Mouse (Mus musculus): ENCODE measurements around the gene Adamts10.

Gene Adamts10

GRCm38 (mm10) chr17:33554536-33554935 is 30.5 kb downstream of the Adamts10 start:
- DNase-seq (ENCODE audit: low spot score in 2 of 2): no peak

- peak; percentile 39 to 65 for DNase-seq (ENCODE audit: low spot score in 2 of 2)
These were observed 31.3 kb downstream of the Adamts10 start, which contains the start of gene Myo1f for GRCm38 (mm10) chr17:33555223-33555855. TSS of gene Myo1f (plus strand) at chr17:33555707.

- DNase-seq (ENCODE audit: low spot score in 2 of 2): no peak
These were observed 33.9 kb downstream of the Adamts10 start for GRCm38 (mm10) chr17:33557922-33558321.

GRCm38 (mm10) chr17:33563527-33564076 is 39.6 kb downstream of the Adamts10 start:
- peak; percentile 28 to 33 for DNase-seq (ENCODE audit: low spot score in 2 of 2)

- DNase-seq (ENCODE audit: low spot score in 2 of 2): no peak
These were observed 40.6 kb downstream of the Adamts10 start for GRCm38 (mm10) chr17:33564599-33564998.

- peak in 1 of 2 experiments; percentile 27 for DNase-seq (ENCODE audit: low spot score in 2 of 2)
These were observed 42.2 kb downstream of the Adamts10 start for GRCm38 (mm10) chr17:33566182-33566581.

- no peak for DNase-seq (ENCODE audit: low spot score in 2 of 2)
These were observed 60.1 kb downstream of the Adamts10 start for GRCm38 (mm10) chr17:33584061-33584460.

GRCm38 (mm10) chr17:33586011-33586410 is 62.0 kb downstream of the Adamts10 start:
- DNase-seq (ENCODE audit: low spot score in 2 of 2): no peak

- DNase-seq (ENCODE audit: low spot score in 2 of 2): no peak
These were observed 73.3 kb downstream of the Adamts10 start for GRCm38 (mm10) chr17:33597271-33597670.

- no peak for DNase-seq (ENCODE audit: low spot score in 2 of 2)
These were observed 74.5 kb downstream of the Adamts10 start for GRCm38 (mm10) chr17:33598506-33598905.

- no peak for DNase-seq (ENCODE audit: low spot score in 2 of 2)
These were observed 76.0 kb downstream of the Adamts10 start for GRCm38 (mm10) chr17:33599836-33600475.

- DNase-seq (ENCODE audit: low spot score in 2 of 2): no peak
These were observed 76.8 kb downstream of the Adamts10 start for GRCm38 (mm10) chr17:33600831-33601230.

GRCm38 (mm10) chr17:33601947-33602346 is 77.9 kb downstream of the Adamts10 start:
- no peak for DNase-seq (ENCODE audit: low spot score in 2 of 2)

Data from heart, adult 9 months (tissue).